Mouse (Mus musculus): ENCODE data around the gene Nploc4. TPM values are rescaled to one million over a fixed set of nuclear protein-coding genes. Genes with fewer than 3 reads are reported as not detected.

The Nploc4 gene
- polyA plus RNA-seq, 1 experiment = 62.7 TPM

DNA sequence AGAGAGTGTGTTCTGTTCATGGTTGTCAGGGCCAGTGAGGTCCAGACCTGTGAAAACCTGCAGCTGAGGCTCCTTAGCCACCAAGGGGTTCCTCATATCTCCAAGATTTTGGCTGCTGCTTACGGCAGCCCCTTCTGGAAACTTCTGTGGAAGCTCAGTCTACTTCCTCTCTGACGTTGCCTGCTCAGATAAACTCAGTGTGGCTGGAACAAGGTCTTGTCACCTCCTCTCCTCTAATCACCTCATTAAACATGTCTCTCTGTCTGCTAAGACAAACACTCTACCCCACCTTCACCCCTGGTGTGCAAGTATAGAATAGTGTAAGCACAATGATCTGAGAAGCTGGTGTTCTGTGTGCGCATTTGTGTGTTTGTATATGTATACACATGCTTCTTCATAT, 8.0 kb upstream of the Nploc4 start:
- no peaks in the 10 kb centered on the region for H3K4me1 ChIP-seq (ENCODE audit: control insufficient read depth, insufficient read depth, low read length)
- H3K27ac ChIP-seq (ENCODE audit: insufficient read depth, low read length) = no peak overlapping the region
- no peak for TF ChIP-seq POLR2A (IDR thresholded peaks at IDR 0.05; ENCODE audit: extremely low read depth, insufficient read depth, low read length)
- TF ChIP-seq CTCF (IDR thresholded peaks at IDR 0.05; ENCODE audit: extremely low read depth, insufficient read depth, low read length) = no peak
- no peak overlapping the region for H3K4me3 ChIP-seq (ENCODE audit: insufficient read depth, low read length)

DNA sequence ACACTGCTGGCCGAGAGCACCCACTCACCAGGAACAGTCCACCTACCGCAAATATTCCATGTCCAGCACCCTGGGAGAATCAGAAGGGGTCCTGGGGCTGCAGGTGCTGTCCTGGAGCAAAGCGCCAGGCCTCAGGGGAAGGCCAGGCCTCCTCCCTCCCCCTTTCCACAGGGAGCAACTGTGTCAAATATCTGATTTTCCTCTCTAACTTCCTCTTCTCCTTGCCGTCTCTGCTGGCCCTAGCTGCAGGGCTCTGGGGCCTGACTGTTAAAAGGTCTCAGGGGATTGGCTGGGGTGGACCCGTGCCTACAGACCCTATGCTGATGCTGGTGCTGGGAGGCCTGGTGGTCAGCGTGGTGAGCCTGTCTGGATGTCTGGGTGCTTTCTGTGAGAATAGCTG, 6.6 kb upstream of the Nploc4 start:
- Histone ChIP-seq H3K4me1 (ENCODE audit: control insufficient read depth, insufficient read depth, low read length) (no peaks in the 10 kb centered on the region), H3K27ac (ENCODE audit: insufficient read depth, low read length) (no peak overlapping the region), H3K4me3 (ENCODE audit: insufficient read depth, low read length) (no peak overlapping the region)
- no peak for TF ChIP-seq CTCF (IDR thresholded peaks at IDR 0.05; ENCODE audit: extremely low read depth, insufficient read depth, low read length)

DNA sequence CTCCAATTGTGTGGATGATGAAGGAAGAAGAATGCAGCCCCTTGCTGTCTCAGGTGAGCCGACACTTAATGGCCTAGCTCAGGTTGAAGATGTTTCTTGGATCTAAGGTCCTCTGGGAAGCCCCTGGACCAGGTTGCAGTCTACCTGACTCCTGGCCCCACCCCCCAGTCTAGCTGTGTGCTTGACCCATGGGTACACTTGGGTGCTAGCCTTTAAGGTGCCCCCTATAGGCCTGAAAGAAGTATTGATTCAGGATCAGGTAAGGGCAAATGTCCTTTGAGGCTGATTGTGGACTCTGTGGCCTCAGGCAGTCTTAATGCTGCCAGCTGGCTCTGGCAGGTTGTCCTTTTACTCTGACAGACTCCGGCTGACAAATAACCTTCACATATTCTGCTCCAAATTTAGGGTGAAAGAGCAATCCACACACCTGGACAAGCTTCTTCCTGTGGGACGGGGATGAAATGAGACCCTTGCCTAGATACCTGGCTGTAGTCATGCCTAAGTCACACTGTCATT, 5.3 kb upstream of the Nploc4 start:
- H3K27ac ChIP-seq (ENCODE audit: insufficient read depth, low read length) = no peak overlapping the region
- TF ChIP-seq POLR2A (IDR thresholded peaks at IDR 0.05; ENCODE audit: extremely low read depth, insufficient read depth, low read length) (no peak), CTCF (IDR thresholded peaks at IDR 0.05; ENCODE audit: extremely low read depth, insufficient read depth, low read length) (no peak)
- no peak overlapping the region for H3K4me3 ChIP-seq (ENCODE audit: insufficient read depth, low read length)
- no peaks in the 10 kb centered on the region for H3K4me1 ChIP-seq (ENCODE audit: control insufficient read depth, insufficient read depth, low read length)

DNA sequence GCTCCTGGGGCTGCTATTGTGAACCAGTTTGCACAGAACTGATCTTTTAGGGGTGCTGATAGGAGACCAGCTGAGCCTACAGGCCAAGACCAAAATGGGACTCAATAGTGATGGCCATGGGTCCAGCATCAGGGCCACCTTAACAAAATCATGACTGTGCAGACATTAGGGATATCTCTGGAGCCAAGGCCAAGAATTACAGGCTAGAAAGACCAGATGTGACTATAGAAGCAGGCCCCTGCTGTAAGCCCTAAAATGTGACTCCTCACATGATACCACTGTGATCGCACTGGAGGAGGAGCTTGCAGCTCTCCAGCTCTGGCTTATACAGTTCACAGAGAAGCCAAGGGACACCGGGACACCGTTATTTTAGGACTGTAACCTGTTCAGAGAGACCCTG, 4.8 kb upstream of the Nploc4 start, which contains the start of gene Tspan10:
Gene Tspan10 (plus strand): TSS at position 301 of the 400 bp plus-strand sequence.
- H3K27ac ChIP-seq (ENCODE audit: insufficient read depth, low read length) = no peak within 1 kb of the TSS
- no peak within 1 kb of the TSS for H3K4me3 ChIP-seq (ENCODE audit: insufficient read depth, low read length)
- H3K4me1 ChIP-seq (ENCODE audit: control insufficient read depth, insufficient read depth, low read length) = no peaks in the 10 kb centered on the region
- no peak for TF ChIP-seq CTCF (IDR thresholded peaks at IDR 0.05; ENCODE audit: extremely low read depth, insufficient read depth, low read length)
- TF ChIP-seq POLR2A (IDR thresholded peaks at IDR 0.05; ENCODE audit: extremely low read depth, insufficient read depth, low read length) = no peak

DNA sequence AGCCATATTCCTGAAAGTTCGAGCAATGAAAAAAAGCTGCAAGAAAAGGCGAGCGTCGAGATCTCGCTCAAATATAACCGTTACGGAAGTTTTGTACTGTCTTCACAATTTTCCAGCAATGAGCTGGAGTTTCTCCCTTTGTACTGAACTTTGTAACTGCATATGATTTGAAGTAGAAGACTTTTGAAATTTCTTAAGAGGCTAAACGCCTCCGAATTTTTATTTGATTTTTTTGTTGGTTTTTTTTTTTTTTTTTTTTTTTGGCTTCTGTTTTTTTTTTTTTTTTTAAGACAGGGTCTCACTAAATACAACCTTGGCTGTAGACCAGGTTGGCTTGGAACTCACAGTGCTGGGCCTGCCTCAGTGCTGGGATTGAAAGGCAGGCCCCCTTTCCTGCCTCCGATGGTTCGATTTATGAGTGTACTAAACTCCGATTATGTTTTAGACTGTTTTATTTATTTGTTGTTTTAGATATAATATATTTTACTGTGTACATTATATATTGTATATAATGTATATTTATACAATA, 413 bp upstream of the Nploc4 start:
- Histone ChIP-seq H3K4me1 (ENCODE audit: control insufficient read depth, insufficient read depth, low read length) (peaks cover 7% of the 10 kb centered on the region), H3K27ac (ENCODE audit: insufficient read depth, low read length) (no peak overlapping the region), H3K4me3 (ENCODE audit: insufficient read depth, low read length) (peak overlapping the region; percentile 92)
- TF ChIP-seq POLR2A (IDR thresholded peaks at IDR 0.05; ENCODE audit: extremely low read depth, insufficient read depth, low read length) (no peak), CTCF (IDR thresholded peaks at IDR 0.05; ENCODE audit: extremely low read depth, insufficient read depth, low read length) (no peak)

DNA sequence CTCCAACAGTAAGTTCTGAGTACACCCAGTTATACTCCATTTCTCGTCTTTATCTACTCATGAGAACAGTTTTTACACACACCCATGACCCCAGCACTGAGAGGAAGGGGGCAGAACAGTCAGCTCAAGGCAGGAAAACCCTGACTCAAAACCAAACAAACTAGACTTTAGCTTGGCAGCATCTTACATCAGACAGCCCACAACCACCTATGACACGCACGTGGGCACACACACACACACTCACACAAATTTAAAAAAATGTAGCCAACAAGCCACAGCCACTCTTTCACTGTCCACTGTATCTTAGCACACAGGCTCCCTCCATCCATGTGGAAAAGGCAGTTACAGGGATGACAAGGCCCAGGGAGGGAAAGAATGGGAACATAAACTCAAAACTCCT, 10.8 kb downstream of the Nploc4 start:
- Histone ChIP-seq H3K4me3 (ENCODE audit: insufficient read depth, low read length) (no peak overlapping the region), H3K4me1 (ENCODE audit: control insufficient read depth, insufficient read depth, low read length) (no peaks in the 10 kb centered on the region), H3K27ac (ENCODE audit: insufficient read depth, low read length) (no peak overlapping the region)
- TF ChIP-seq CTCF (IDR thresholded peaks at IDR 0.05; ENCODE audit: extremely low read depth, insufficient read depth, low read length) (no peak), POLR2A (IDR thresholded peaks at IDR 0.05; ENCODE audit: extremely low read depth, insufficient read depth, low read length) (no peak)

DNA sequence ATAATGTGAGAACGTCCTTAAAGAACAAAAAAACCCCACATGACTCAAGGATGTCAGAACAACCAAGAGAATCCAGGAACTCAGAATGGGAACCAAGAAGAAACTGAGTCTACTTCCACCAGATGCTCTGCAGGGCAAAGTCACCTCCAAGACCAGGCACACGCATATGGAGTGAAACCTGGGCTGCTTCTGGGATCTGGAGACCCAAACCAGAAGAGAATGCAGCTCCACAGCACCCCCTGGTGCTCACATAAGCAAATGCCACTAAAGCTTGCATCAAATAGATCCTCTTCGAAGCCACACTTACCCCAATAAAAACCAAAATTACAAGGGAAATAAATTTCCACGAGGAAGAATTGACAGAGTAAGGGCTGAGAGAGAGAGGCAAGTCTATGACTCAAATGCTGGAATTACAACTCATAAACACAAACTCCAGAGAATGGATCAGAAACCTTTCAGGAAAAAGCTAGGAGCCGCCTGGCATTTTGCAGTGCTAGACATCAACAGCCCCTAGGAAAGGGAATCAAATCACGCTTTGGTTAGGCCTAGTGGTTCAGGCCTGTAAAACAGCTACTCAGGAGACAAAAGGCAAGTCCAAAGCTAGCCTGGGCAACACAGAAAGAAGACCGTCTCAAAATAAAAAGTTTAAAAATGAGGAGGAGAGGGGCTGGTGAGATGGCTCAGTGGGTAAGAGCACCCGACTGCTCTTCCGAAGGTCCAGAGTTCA, 13.8 kb downstream of the Nploc4 start:
- Histone ChIP-seq H3K4me3 (ENCODE audit: insufficient read depth, low read length) (no peak overlapping the region), H3K27ac (ENCODE audit: insufficient read depth, low read length) (no peak overlapping the region), H3K4me1 (ENCODE audit: control insufficient read depth, insufficient read depth, low read length) (no peaks in the 10 kb centered on the region)
- TF ChIP-seq POLR2A (IDR thresholded peaks at IDR 0.05; ENCODE audit: extremely low read depth, insufficient read depth, low read length) = no peak
- TF ChIP-seq CTCF (IDR thresholded peaks at IDR 0.05; ENCODE audit: extremely low read depth, insufficient read depth, low read length) = peak; percentile 66

DNA sequence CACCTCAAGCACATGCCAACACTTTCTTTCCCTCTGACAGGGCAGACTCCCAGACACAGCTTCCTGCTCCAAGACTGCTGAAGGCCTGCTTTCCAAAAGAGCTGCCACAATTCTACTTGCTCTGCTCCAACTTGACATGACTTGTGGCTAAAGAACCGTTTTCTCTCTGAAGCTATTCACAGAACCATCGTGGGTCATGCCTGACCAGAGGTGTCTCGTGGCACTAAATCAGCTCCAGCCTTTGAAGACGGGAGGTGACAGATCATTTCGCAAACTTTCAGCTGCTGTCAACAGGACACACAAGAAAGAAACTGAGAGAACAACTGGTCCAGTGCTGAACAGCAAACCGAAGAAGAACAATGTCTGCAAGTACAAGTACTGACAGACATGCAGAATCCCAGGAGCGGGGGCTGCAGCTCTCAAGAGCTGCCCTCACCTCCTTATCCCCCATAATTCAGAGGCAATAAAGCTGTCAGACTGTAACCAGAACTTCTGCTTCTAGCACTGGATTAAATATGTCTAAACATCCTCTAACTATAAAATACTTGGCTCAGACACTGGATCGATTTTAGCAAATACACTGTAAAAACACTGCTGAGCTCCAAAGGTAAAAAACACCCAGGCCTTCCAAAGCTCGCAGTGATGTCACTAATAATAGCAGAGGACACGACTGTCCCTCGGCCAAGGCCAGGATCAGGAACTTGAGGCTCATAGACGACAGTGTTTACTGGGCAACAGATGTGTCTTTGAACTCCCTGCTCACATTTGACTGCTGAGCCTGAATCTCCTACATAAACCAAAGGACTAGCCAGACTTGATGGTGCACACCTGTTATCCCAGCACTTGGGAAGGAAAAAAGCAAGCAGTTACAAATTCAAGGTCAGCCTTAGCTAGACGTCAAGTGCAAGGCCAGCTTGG, 14.6 kb downstream of the Nploc4 start:
- Histone ChIP-seq H3K27ac (ENCODE audit: insufficient read depth, low read length) (no peak overlapping the region), H3K4me3 (ENCODE audit: insufficient read depth, low read length) (no peak overlapping the region), H3K4me1 (ENCODE audit: control insufficient read depth, insufficient read depth, low read length) (no peaks in the 10 kb centered on the region)
- no peak for TF ChIP-seq CTCF (IDR thresholded peaks at IDR 0.05; ENCODE audit: extremely low read depth, insufficient read depth, low read length)
- no peak for TF ChIP-seq POLR2A (IDR thresholded peaks at IDR 0.05; ENCODE audit: extremely low read depth, insufficient read depth, low read length)

DNA sequence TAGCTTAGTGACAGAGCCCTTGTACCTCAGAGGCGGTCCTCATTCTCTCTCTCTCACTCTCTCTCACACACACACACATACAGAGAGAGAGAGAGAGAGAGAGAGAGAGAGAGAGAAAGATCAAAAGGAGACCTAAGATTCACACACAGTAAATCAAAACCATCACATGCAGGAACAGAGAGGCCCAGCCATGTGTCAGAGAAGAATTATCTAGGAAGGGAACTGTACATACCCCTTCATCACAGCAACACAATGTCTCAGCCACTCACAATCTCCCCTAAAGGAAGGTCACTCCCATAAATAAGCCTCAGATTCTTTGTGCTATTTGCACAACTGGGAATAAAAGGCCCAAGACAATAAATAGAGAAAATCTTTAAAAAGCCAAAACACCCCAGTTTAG, 18.9 kb downstream of the Nploc4 start:
- H3K4me3 ChIP-seq (ENCODE audit: insufficient read depth, low read length) = no peak overlapping the region
- H3K4me1 ChIP-seq (ENCODE audit: control insufficient read depth, insufficient read depth, low read length) = no peaks in the 10 kb centered on the region
- no peak for TF ChIP-seq POLR2A (IDR thresholded peaks at IDR 0.05; ENCODE audit: extremely low read depth, insufficient read depth, low read length)
- no peak for TF ChIP-seq CTCF (IDR thresholded peaks at IDR 0.05; ENCODE audit: extremely low read depth, insufficient read depth, low read length)
- no peak overlapping the region for H3K27ac ChIP-seq (ENCODE audit: insufficient read depth, low read length)

All from cortical plate, adult 2 months (tissue).